16 mouse cellular contexts compared by ENCODE assay signal in the genomic region with DNA sequence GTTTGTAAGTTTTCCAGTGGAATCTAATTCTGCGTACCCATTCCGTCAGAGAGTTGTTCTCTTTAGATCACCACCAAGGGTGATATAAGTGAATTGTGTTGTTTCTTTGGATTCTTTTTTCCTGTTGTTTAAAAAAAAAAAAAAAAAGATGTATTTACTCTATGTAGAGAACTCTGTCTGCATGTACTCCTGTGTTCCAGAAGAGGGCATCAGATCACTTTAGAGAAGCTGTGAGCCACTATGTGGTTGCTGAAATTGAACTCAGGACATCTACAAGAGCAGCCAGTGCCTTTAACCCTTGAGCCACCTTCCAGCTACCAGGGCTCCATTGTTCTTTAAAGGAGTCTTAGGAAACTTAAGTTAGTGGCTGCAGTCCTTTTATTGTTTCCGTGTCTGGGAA. TPM values are rescaled to one million over a fixed set of nuclear protein-coding genes. Genes with fewer than 3 reads are reported as not detected.
A peak's percentile ranks its signal among the peaks of the same experiment; 100 is the strongest.
DNase-seq lines count a peak whose midpoint lies in the region; ATAC-seq and TF ChIP-seq lines count a peak whose summit lies in the region.
"Had no signal": no experiment of that assay in that cellular context is flagged by ENCODE, and none has a peak within 500 bp of the region (broad histone marks: within the 10 kb centered on the region; RNA-seq: fewer than 3 reads in every experiment).

No protein-coding gene starts in this region.

- no peak overlapping the region for H3K9ac ChIP-seq in heart, postnatal 0 days (replicated peaks; ENCODE audit: low read depth, low read length)
- H3K9ac ChIP-seq in midbrain, embryonic 11.5 days (ENCODE audit: low read length), result no peak overlapping the region
- no peak overlapping the region for H3K9ac ChIP-seq in MEL (ENCODE audit: control insufficient read depth, low read depth, low read length, poor library complexity, severe bottlenecking)
- no peak overlapping the region for H3K9ac ChIP-seq in stomach, postnatal 0 days (ENCODE audit: low read length)
- H3K9ac ChIP-seq: limb, embryonic 15.5 days; lung, embryonic 15.5 days had no signal

- H3K79me2 ChIP-seq in MEL (ENCODE audit: control insufficient read depth, insufficient read depth, low read length, poor library complexity), result no peaks in the 10 kb centered on the region

- H3K4me1 ChIP-seq in heart, postnatal 0 days (ENCODE audit: control insufficient read depth, insufficient read depth), result no peaks in the 10 kb centered on the region
- no peaks in the 10 kb centered on the region for H3K4me1 ChIP-seq in midbrain, embryonic 11.5 days (ENCODE audit: control insufficient read depth, insufficient read depth, low read length)
- H3K4me1 ChIP-seq in midbrain, embryonic 10.5 days, result no peaks in the 10 kb centered on the region
- H3K4me1 ChIP-seq in MEL (ENCODE audit: control insufficient read depth in 1 of 2, insufficient read depth in 2 of 2, low read length in 2 of 2), result no peaks in the 10 kb centered on the region
- no peaks in the 10 kb centered on the region for H3K4me1 ChIP-seq in stomach, postnatal 0 days (replicated peaks; ENCODE audit: control insufficient read depth, insufficient read depth)
- H3K4me1 ChIP-seq: forebrain, embryonic 10.5 days; limb, embryonic 15.5 days; lung, embryonic 15.5 days had no signal

- peaks cover 5% of the 10 kb centered on the region; the same call in 1 of the 2 replicates for H3K36me3 ChIP-seq in heart, postnatal 0 days (replicated peaks; ENCODE audit: control insufficient read depth, insufficient read depth, low read length)
- no peaks in the 10 kb centered on the region for H3K36me3 ChIP-seq in midbrain, embryonic 11.5 days (ENCODE audit: control insufficient read depth, insufficient read depth, low read length)
- H3K36me3 ChIP-seq in midbrain, embryonic 10.5 days, result peaks cover 12% of the 10 kb centered on the region
- H3K36me3 ChIP-seq in MEL (ENCODE audit: control insufficient read depth in 1 of 2, insufficient read depth in 2 of 2, low read length in 2 of 2), result no peaks in the 10 kb centered on the region
- H3K36me3 ChIP-seq in stomach, postnatal 0 days (ENCODE audit: control insufficient read depth, insufficient read depth, low read length), result no peaks in the 10 kb centered on the region
- H3K36me3 ChIP-seq: lung, embryonic 15.5 days had no signal

- ATAC-seq in heart, postnatal 0 days (ENCODE audit: insufficient read depth, low read depth), result no peak
- no peak for ATAC-seq in midbrain, embryonic 11.5 days (ENCODE audit: low FRiP score)
- no peak for ATAC-seq in stomach, postnatal 0 days (ENCODE audit: low FRiP score, low TSS enrichment)
- ATAC-seq: hindbrain, embryonic 16.5 days had no signal

- no peaks in the 10 kb centered on the region for H3K9me3 ChIP-seq in heart, postnatal 0 days (replicated peaks; ENCODE audit: control insufficient read depth, low read length)
- no peaks in the 10 kb centered on the region for H3K9me3 ChIP-seq in midbrain, embryonic 11.5 days (ENCODE audit: control insufficient read depth, low read length)
- no peaks in the 10 kb centered on the region for H3K9me3 ChIP-seq in midbrain, embryonic 10.5 days (replicated peaks)
- no peaks in the 10 kb centered on the region for H3K9me3 ChIP-seq in MEL (replicated peaks; ENCODE audit: insufficient read depth, low read length)
- H3K9me3 ChIP-seq in stomach, postnatal 0 days (ENCODE audit: control insufficient read depth, low read length), result no peaks in the 10 kb centered on the region
- H3K9me3 ChIP-seq: forebrain, embryonic 10.5 days; limb, embryonic 15.5 days; lung, embryonic 15.5 days; megakaryocyte, embryonic 14.5 days had no signal

- WGBS in heart, postnatal 0 days, result 81% methylated on average over 3 of the region's 3 CpGs
- 85% methylated on average over 3 of the region's 3 CpGs for WGBS in midbrain, embryonic 11.5 days
- WGBS in midbrain, embryonic 10.5 days, result 83% methylated on average over 3 of the region's 3 CpGs
- WGBS in stomach, postnatal 0 days, result 91% methylated on average over 3 of the region's 3 CpGs

- peak; percentile 35 for TF ChIP-seq RAD21 in MEL (IDR thresholded peaks at IDR 0.05; ENCODE audit: low read depth, low read length)

- intact Hi-C loops in heart, postnatal 10 days (cut with DNase I), result loop anchor here (5.0 kb wide), 1 partner anchor 90 kb away; no protein-coding TSS in a partner anchor

- H3K27me3 ChIP-seq in heart, postnatal 0 days (ENCODE audit: control insufficient read depth, insufficient read depth, low read length), result no peaks in the 10 kb centered on the region
- H3K27me3 ChIP-seq in midbrain, embryonic 11.5 days (ENCODE audit: control insufficient read depth, insufficient read depth, low read length), result no peaks in the 10 kb centered on the region
- no peaks in the 10 kb centered on the region for H3K27me3 ChIP-seq in midbrain, embryonic 10.5 days (ENCODE audit: low read depth, poor library complexity, severe bottlenecking)
- no peaks in the 10 kb centered on the region for H3K27me3 ChIP-seq in MEL (ENCODE audit: control insufficient read depth in 1 of 2, insufficient read depth in 2 of 2, low read length in 2 of 2)
- H3K27me3 ChIP-seq in stomach, postnatal 0 days (ENCODE audit: control insufficient read depth, insufficient read depth, low read length), result no peaks in the 10 kb centered on the region
- H3K27me3 ChIP-seq: limb, embryonic 15.5 days; lung, embryonic 15.5 days; megakaryocyte, embryonic 14.5 days had no signal

- no peak for TF ChIP-seq POLR2A in MEL (IDR thresholded peaks at IDR 0.05; ENCODE audit: control insufficient read depth in 1 of 2, insufficient read depth in 1 of 2, low read depth in 1 of 2, low read length in 2 of 2, poor library complexity in 1 of 2)

- peak; percentile 7; the same call in 1 of the 2 replicates for TF ChIP-seq CTCF in heart, postnatal 0 days (IDR thresholded peaks at IDR 0.05; ENCODE audit: low read depth)
- peak in 2 of 3 experiments; percentile 23 to 46; a peak in 4 of 6 replicates for TF ChIP-seq CTCF in MEL (IDR thresholded peaks at IDR 0.05 in 2 of 3, conservative IDR thresholded peaks at IDR 0.05 in 1 of 3; ENCODE audit: control insufficient read depth in 1 of 3, insufficient read depth in 1 of 3, low read depth in 2 of 3, low read length in 3 of 3, poor library complexity in 1 of 3, severe bottlenecking in 1 of 3)
- TF ChIP-seq CTCF in stomach, postnatal 0 days (IDR thresholded peaks at IDR 0.05; ENCODE audit: low read depth), result peak; percentile 50

- TF ChIP-seq EP300 in heart, postnatal 0 days (IDR thresholded peaks at IDR 0.05; ENCODE audit: low read depth), result no peak
- TF ChIP-seq EP300 in MEL (IDR thresholded peaks at IDR 0.05; ENCODE audit: low read depth in 1 of 2, low read length in 2 of 2), result no peak
- TF ChIP-seq EP300 in stomach, postnatal 0 days (optimal IDR thresholded peaks at IDR 0.05), result no peak

- DNase-seq in heart, postnatal 0 days (ENCODE audit: low spot score), result no peak
- DNase-seq in heart, postnatal 10 days, result no peak
- DNase-seq in midbrain, embryonic 11.5 days (ENCODE audit: low spot score, missing footprints), result peak; percentile 14
- no peak for DNase-seq in midbrain, embryonic 10.5 days (ENCODE audit: low spot score)
- peak; percentile 43 for DNase-seq in MEL (ENCODE audit: low read depth, low spot score)
- DNase-seq in stomach, postnatal 0 days (ENCODE audit: low spot score), result no peak
- no peak for DNase-seq in gastrocnemius, adult 8-10 months (ENCODE audit: low spot score in 2 of 2)
- DNase-seq: adrenal gland, postnatal 14 days; cerebellum, postnatal 14 days; heart, postnatal 14 days had no signal

- no peak overlapping the region for H3K4me2 ChIP-seq in heart, postnatal 0 days (ENCODE audit: low read depth, low read length)
- no peak overlapping the region for H3K4me2 ChIP-seq in midbrain, embryonic 11.5 days
- no peak overlapping the region for H3K4me2 ChIP-seq in stomach, postnatal 0 days (replicated peaks; ENCODE audit: low read depth)
- H3K4me2 ChIP-seq: limb, embryonic 15.5 days; lung, embryonic 15.5 days had no signal

- H3K27ac ChIP-seq in heart, postnatal 0 days (ENCODE audit: low read depth), result no peak overlapping the region
- no peak overlapping the region for H3K27ac ChIP-seq in midbrain, embryonic 11.5 days (ENCODE audit: low read depth, low read length)
- no peak overlapping the region for H3K27ac ChIP-seq in midbrain, embryonic 10.5 days (replicated peaks)
- no peak overlapping the region for H3K27ac ChIP-seq in MEL (ENCODE audit: control insufficient read depth, low read depth, low read length)
- no peak overlapping the region for H3K27ac ChIP-seq in stomach, postnatal 0 days (replicated peaks)
- H3K27ac ChIP-seq: forebrain, embryonic 10.5 days; limb, embryonic 15.5 days; lung, embryonic 15.5 days had no signal

- H3K4me3 ChIP-seq in heart, postnatal 0 days (ENCODE audit: low read depth, low read length), result no peak overlapping the region
- H3K4me3 ChIP-seq in midbrain, embryonic 11.5 days (ENCODE audit: low read depth, low read length), result no peak overlapping the region
- no peak overlapping the region for H3K4me3 ChIP-seq in midbrain, embryonic 10.5 days
- no peak overlapping the region for H3K4me3 ChIP-seq in MEL (ENCODE audit: control insufficient read depth in 1 of 2, insufficient read depth in 1 of 2, low read depth in 2 of 2, low read length in 2 of 2)
- no peak overlapping the region for H3K4me3 ChIP-seq in stomach, postnatal 0 days (ENCODE audit: low read depth, low read length)
- H3K4me3 ChIP-seq: forebrain, embryonic 10.5 days; limb, embryonic 15.5 days; lung, embryonic 15.5 days; megakaryocyte, embryonic 14.5 days; myocyte had no signal

TF ChIP-seq in MEL, 35 proteins besides CTCF, POLR2A, EP300 and RAD21:
- no peak for TF ChIP-seq TCF12 (IDR thresholded peaks at IDR 0.05; ENCODE audit: low read depth, low read length)
- peak; percentile 87 for TF ChIP-seq ZNF384 (IDR thresholded peaks at IDR 0.05; ENCODE audit: low read depth, low read length)
- TF ChIP-seq SMC3 (IDR thresholded peaks at IDR 0.05; ENCODE audit: low read depth, low read length), result peak; percentile 39

RNA-seq across cellular contexts. Expression of a gene that starts 48.5 kb away (rescaled TPM):
- total RNA-seq in heart, postnatal 0 days (2014; rRNA removed; ENCODE audit: low replicate concordance), result 12.8 and 21.3 TPM in 2 replicates
- 7.9 and 9.5 TPM in 2 replicates for polyA plus RNA-seq in heart, postnatal 0 days (2015; fragmentation: Nextera tagmentation; extraction: Ambion mirVana)
- 10 to 100 TPM; 28.9 to 36.8 TPM for total RNA-seq in heart, postnatal 10 days (2021)
- 27.3 and 28.1 TPM in 2 replicates for polyA plus RNA-seq in midbrain, embryonic 11.5 days (2014; fragmentation: Nextera tagmentation; extraction: Ambion mirVana)
- polyA plus RNA-seq in midbrain, embryonic 10.5 days (2016; fragmentation: Nextera tagmentation; extraction: Ambion mirVana), result 35.6 and 40.7 TPM in 2 replicates
- 12.8 and 14.7 TPM in 2 replicates for total RNA-seq in MEL (2012; rRNA removed)
- 10 to 100 TPM; 23.4 to 25.6 TPM for polyA plus RNA-seq in MEL (2012; ENCODE audit: insufficient read depth in 1 of 2, insufficient read length in 2 of 2, low read depth in 1 of 2, low replicate concordance in 2 of 2, missing spikeins in 1 of 2)
- 6.9 and 8.8 TPM in 2 replicates for polyA plus RNA-seq in stomach, postnatal 0 days (2015; fragmentation: Nextera tagmentation; extraction: Ambion mirVana)
- total RNA-seq in gastrocnemius, adult 8-10 months (2022), result 10 to 100 TPM; 17.1 to 23.4 (median 19.6) TPM

Comparison
In these comparisons a context has a peak if more than half of its experiments do, and no peak if none do; other contexts are left out.
1. DNase-seq: peak in midbrain, embryonic 11.5 days (single experiment) and MEL (single experiment); none in heart, postnatal 0 days (single experiment), heart, postnatal 10 days (0 of 2), midbrain, embryonic 10.5 days (single experiment), stomach, postnatal 0 days (single experiment) and gastrocnemius, adult 8-10 months (0 of 2).
2. Peak in every context shown above with its lines, with median percentiles within 50 percentile points of each other: CTCF ChIP-seq.